Mouse (Mus musculus): ENCODE results near the gene Aox4. TPM values are rescaled to one million over a fixed set of nuclear protein-coding genes. Genes with fewer than 3 reads are reported as not detected.

The Aox4 gene
- polyA plus RNA-seq, 1 experiment from 2014 or later, result 0.18 TPM

- no peak overlapping the region for H3K27ac ChIP-seq (ENCODE audit: low read length)
- H3K4me2 ChIP-seq (ENCODE audit: low read depth, low read length), result no peak overlapping the region
- 82% methylated on average over 6 of the region's 6 CpGs for WGBS
- no peak for ATAC-seq (ENCODE audit: insufficient read depth, low FRiP score)
- no peaks in the 10 kb centered on the region for H3K9me3 ChIP-seq (replicated peaks; ENCODE audit: control insufficient read depth, low read length)
- H3K27me3 ChIP-seq (ENCODE audit: control insufficient read depth, insufficient read depth, low read length), result no peaks in the 10 kb centered on the region
- no peaks in the 10 kb centered on the region for H3K36me3 ChIP-seq (ENCODE audit: control insufficient read depth, insufficient read depth, low read length)
- H3K4me1 ChIP-seq (ENCODE audit: control insufficient read depth, insufficient read depth, low read length), result peaks cover 16% of the 10 kb centered on the region
- no peak overlapping the region for H3K4me3 ChIP-seq (replicated peaks; ENCODE audit: low read length)
- no peak overlapping the region for H3K9ac ChIP-seq (ENCODE audit: low read length)
These were observed 92.8 kb downstream of the Aox4 start for GRCm38 (mm10) chr1:58303009-58303408.

- Histone ChIP-seq H3K4me2 (ENCODE audit: low read depth, low read length) (0 out of 2 replicates have a peak overlapping the region, but pooled peaks have one; percentile 2), H3K9me3 (replicated peaks; ENCODE audit: control insufficient read depth, low read length) (no peaks in the 10 kb centered on the region), H3K9ac (ENCODE audit: low read length) (no peak overlapping the region), H3K4me3 (replicated peaks; ENCODE audit: low read length) (no peak overlapping the region), H3K27ac (ENCODE audit: low read length) (peak overlapping the region; percentile 85), H3K27me3 (ENCODE audit: control insufficient read depth, insufficient read depth, low read length) (no peaks in the 10 kb centered on the region), H3K36me3 (ENCODE audit: control insufficient read depth, insufficient read depth, low read length) (no peaks in the 10 kb centered on the region), H3K4me1 (ENCODE audit: control insufficient read depth, insufficient read depth, low read length) (peaks cover 16% of the 10 kb centered on the region)
- ATAC-seq (ENCODE audit: insufficient read depth, low FRiP score), result peak; percentile 79
- 45% methylated on average over 4 of the region's 4 CpGs for WGBS
These were observed 93.5 kb downstream of the Aox4 start for GRCm38 (mm10) chr1:58303726-58304125.

- H3K4me3 ChIP-seq (replicated peaks; ENCODE audit: low read length), result no peak overlapping the region
- H3K9ac ChIP-seq (ENCODE audit: low read length), result 0 out of 2 replicates have a peak overlapping the region, but pooled peaks have one; percentile 11
- peak; percentile 72; the same call in 1 of the 2 replicates for ATAC-seq (ENCODE audit: insufficient read depth, low FRiP score)
- peaks cover 16% of the 10 kb centered on the region for H3K4me1 ChIP-seq (ENCODE audit: control insufficient read depth, insufficient read depth, low read length)
- H3K27ac ChIP-seq (ENCODE audit: low read length), result peak overlapping the region; percentile 85
- no peaks in the 10 kb centered on the region for H3K27me3 ChIP-seq (ENCODE audit: control insufficient read depth, insufficient read depth, low read length)
- no peaks in the 10 kb centered on the region for H3K9me3 ChIP-seq (replicated peaks; ENCODE audit: control insufficient read depth, low read length)
- H3K4me2 ChIP-seq (ENCODE audit: low read depth, low read length), result 0 out of 2 replicates have a peak overlapping the region, but pooled peaks have one; percentile 2
- H3K36me3 ChIP-seq (ENCODE audit: control insufficient read depth, insufficient read depth, low read length), result no peaks in the 10 kb centered on the region
- 35% methylated on average over 12 of the region's 12 CpGs for WGBS
These were observed 94.1 kb downstream of the Aox4 start for GRCm38 (mm10) chr1:58304296-58304695.

- Histone ChIP-seq H3K4me1 (ENCODE audit: control insufficient read depth, insufficient read depth, low read length) (peaks cover 16% of the 10 kb centered on the region), H3K9me3 (replicated peaks; ENCODE audit: control insufficient read depth, low read length) (no peaks in the 10 kb centered on the region), H3K9ac (ENCODE audit: low read length) (no peak overlapping the region), H3K27ac (ENCODE audit: low read length) (peak overlapping the region; percentile 30), H3K4me3 (replicated peaks; ENCODE audit: low read length) (no peak overlapping the region), H3K27me3 (ENCODE audit: control insufficient read depth, insufficient read depth, low read length) (no peaks in the 10 kb centered on the region), H3K4me2 (ENCODE audit: low read depth, low read length) (no peak overlapping the region), H3K36me3 (ENCODE audit: control insufficient read depth, insufficient read depth, low read length) (no peaks in the 10 kb centered on the region)
- peak; percentile 23; the same call in 1 of the 2 replicates for ATAC-seq (ENCODE audit: insufficient read depth, low FRiP score)
- WGBS, result 62% methylated on average over 8 of the region's 8 CpGs
These were observed 97.0 kb downstream of the Aox4 start for GRCm38 (mm10) chr1:58307181-58307580.

GRCm38 (mm10) chr1:58308594-58308993 lies 98.4 kb downstream of the Aox4 start:
- Histone ChIP-seq H3K4me1 (ENCODE audit: control insufficient read depth, insufficient read depth, low read length) (peaks cover 11% of the 10 kb centered on the region), H3K27ac (ENCODE audit: low read length) (no peak overlapping the region), H3K4me3 (replicated peaks; ENCODE audit: low read length) (no peak overlapping the region), H3K9me3 (replicated peaks; ENCODE audit: control insufficient read depth, low read length) (no peaks in the 10 kb centered on the region), H3K36me3 (ENCODE audit: control insufficient read depth, insufficient read depth, low read length) (no peaks in the 10 kb centered on the region), H3K9ac (ENCODE audit: low read length) (no peak overlapping the region), H3K27me3 (ENCODE audit: control insufficient read depth, insufficient read depth, low read length) (no peaks in the 10 kb centered on the region), H3K4me2 (ENCODE audit: low read depth, low read length) (no peak overlapping the region)
- ATAC-seq (ENCODE audit: insufficient read depth, low FRiP score), result no peak
- WGBS, result 84% methylated on average over 8 of the region's 8 CpGs

- Histone ChIP-seq H3K36me3 (ENCODE audit: control insufficient read depth, insufficient read depth, low read length) (no peaks in the 10 kb centered on the region), H3K9me3 (replicated peaks; ENCODE audit: control insufficient read depth, low read length) (no peaks in the 10 kb centered on the region), H3K4me3 (replicated peaks; ENCODE audit: low read length) (no peak overlapping the region), H3K27me3 (ENCODE audit: control insufficient read depth, insufficient read depth, low read length) (no peaks in the 10 kb centered on the region), H3K9ac (ENCODE audit: low read length) (no peak overlapping the region), H3K4me2 (ENCODE audit: low read depth, low read length) (no peak overlapping the region), H3K27ac (ENCODE audit: low read length) (no peak overlapping the region), H3K4me1 (ENCODE audit: control insufficient read depth, insufficient read depth, low read length) (no peaks in the 10 kb centered on the region)
- no peak for ATAC-seq (ENCODE audit: insufficient read depth, low FRiP score)
- 60% methylated on average over 4 of the region's 4 CpGs for WGBS
These were observed 99.7 kb downstream of the Aox4 start for GRCm38 (mm10) chr1:58309853-58310252.

GRCm38 (mm10) chr1:58311221-58311864 lies 101.1 kb downstream of the Aox4 start:
- Histone ChIP-seq H3K27me3 (ENCODE audit: control insufficient read depth, insufficient read depth, low read length) (no peaks in the 10 kb centered on the region), H3K36me3 (ENCODE audit: control insufficient read depth, insufficient read depth, low read length) (no peaks in the 10 kb centered on the region), H3K9ac (ENCODE audit: low read length) (no peak overlapping the region), H3K4me2 (ENCODE audit: low read depth, low read length) (no peak overlapping the region), H3K27ac (ENCODE audit: low read length) (no peak overlapping the region), H3K9me3 (replicated peaks; ENCODE audit: control insufficient read depth, low read length) (no peaks in the 10 kb centered on the region), H3K4me3 (replicated peaks; ENCODE audit: low read length) (no peak overlapping the region), H3K4me1 (ENCODE audit: control insufficient read depth, insufficient read depth, low read length) (no peaks in the 10 kb centered on the region)
- no peak for ATAC-seq (ENCODE audit: insufficient read depth, low FRiP score)
- 70% methylated on average over 7 of the region's 7 CpGs for WGBS

GRCm38 (mm10) chr1:58313173-58313572 lies 103.0 kb downstream of the Aox4 start:
- H3K4me1 ChIP-seq (ENCODE audit: control insufficient read depth, insufficient read depth, low read length), result no peaks in the 10 kb centered on the region
- no peaks in the 10 kb centered on the region for H3K27me3 ChIP-seq (ENCODE audit: control insufficient read depth, insufficient read depth, low read length)
- H3K9me3 ChIP-seq (replicated peaks; ENCODE audit: control insufficient read depth, low read length), result no peaks in the 10 kb centered on the region
- H3K9ac ChIP-seq (ENCODE audit: low read length), result no peak overlapping the region
- no peak overlapping the region for H3K4me2 ChIP-seq (ENCODE audit: low read depth, low read length)
- no peak overlapping the region for H3K27ac ChIP-seq (ENCODE audit: low read length)
- H3K4me3 ChIP-seq (replicated peaks; ENCODE audit: low read length), result no peak overlapping the region
- 85% methylated on average over 8 of the region's 8 CpGs for WGBS
- ATAC-seq (ENCODE audit: insufficient read depth, low FRiP score), result no peak
- no peaks in the 10 kb centered on the region for H3K36me3 ChIP-seq (ENCODE audit: control insufficient read depth, insufficient read depth, low read length)

GRCm38 (mm10) chr1:58315532-58315931 lies 105.3 kb downstream of the Aox4 start:
- Histone ChIP-seq H3K9me3 (replicated peaks; ENCODE audit: control insufficient read depth, low read length) (no peaks in the 10 kb centered on the region), H3K36me3 (ENCODE audit: control insufficient read depth, insufficient read depth, low read length) (no peaks in the 10 kb centered on the region), H3K27ac (ENCODE audit: low read length) (no peak overlapping the region), H3K4me2 (ENCODE audit: low read depth, low read length) (no peak overlapping the region), H3K9ac (ENCODE audit: low read length) (no peak overlapping the region), H3K4me1 (ENCODE audit: control insufficient read depth, insufficient read depth, low read length) (no peaks in the 10 kb centered on the region), H3K4me3 (replicated peaks; ENCODE audit: low read length) (no peak overlapping the region), H3K27me3 (ENCODE audit: control insufficient read depth, insufficient read depth, low read length) (no peaks in the 10 kb centered on the region)
- 65% methylated on average over 6 of the region's 6 CpGs for WGBS
- ATAC-seq (ENCODE audit: insufficient read depth, low FRiP score), result no peak
